Mouse (Mus musculus): ENCODE data around the gene Il21r. TPM values are rescaled to one million over a fixed set of nuclear protein-coding genes. Genes with fewer than 3 reads are reported as not detected.

Il21r gene
- total and polyA plus RNA-seq, 2 experiments from 2014 or later = 0.29 to 0.52 TPM

GRCm38 (mm10) chr7:125618016-125618415, 14.8 kb downstream of the Il21r start:
- H3K4me1 ChIP-seq (ENCODE audit: insufficient read depth, low read length) = no peaks in the 10 kb centered on the region
- no peaks in the 10 kb centered on the region for H3K27me3 ChIP-seq (ENCODE audit: insufficient read depth, low read length)
- DNase-seq (ENCODE audit: low spot score) = no peak
- H3K4me2 ChIP-seq (ENCODE audit: low read depth, low read length) = no peak overlapping the region
- 75% methylated on average over 7 of the region's 7 CpGs for WGBS
- H3K27ac ChIP-seq = no peak overlapping the region
- no peaks in the 10 kb centered on the region for H3K36me3 ChIP-seq (ENCODE audit: insufficient read depth, low read length)
- H3K9me3 ChIP-seq (ENCODE audit: low read length) = no peaks in the 10 kb centered on the region
- no peak for TF ChIP-seq CTCF (IDR thresholded peaks at IDR 0.05; ENCODE audit: low read depth)
- no peak overlapping the region for H3K4me3 ChIP-seq (ENCODE audit: low read length)
- ATAC-seq = no peak
- H3K9ac ChIP-seq (replicated peaks; ENCODE audit: low read length) = no peak overlapping the region

DNA sequence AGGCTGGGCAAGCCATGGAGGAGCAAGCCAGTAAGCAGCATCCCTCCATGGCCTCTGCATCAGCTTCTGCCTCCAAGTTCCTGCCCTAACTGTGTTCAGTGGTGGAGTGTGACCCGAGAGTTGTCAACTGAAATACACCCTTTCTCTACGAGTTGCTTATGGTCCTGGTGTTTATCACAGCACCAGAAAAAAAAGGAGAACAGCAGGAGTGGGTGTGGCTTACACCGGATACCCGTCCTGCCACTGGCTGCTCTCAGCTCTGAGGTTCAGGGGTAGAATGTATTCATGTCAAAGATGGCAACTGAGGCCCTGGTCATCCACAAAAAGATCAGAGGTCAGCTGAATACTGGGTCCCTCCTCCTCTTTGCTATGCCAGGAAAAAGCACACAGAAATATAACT, 16.8 kb downstream of the Il21r start:
- TF ChIP-seq CTCF (IDR thresholded peaks at IDR 0.05; ENCODE audit: low read depth) = no peak
- ATAC-seq (no peak), DNase-seq (ENCODE audit: low spot score) (no peak)
- H3K4me3 ChIP-seq (ENCODE audit: low read length) = no peak overlapping the region
- H3K27ac ChIP-seq = no peak overlapping the region
- no peaks in the 10 kb centered on the region for H3K36me3 ChIP-seq (ENCODE audit: insufficient read depth, low read length)
- no peak overlapping the region for H3K4me2 ChIP-seq (ENCODE audit: low read depth, low read length)
- no peaks in the 10 kb centered on the region for H3K27me3 ChIP-seq (ENCODE audit: insufficient read depth, low read length)
- no peaks in the 10 kb centered on the region for H3K4me1 ChIP-seq (ENCODE audit: insufficient read depth, low read length)
- no peaks in the 10 kb centered on the region for H3K9me3 ChIP-seq (ENCODE audit: low read length)
- 82% methylated on average over 4 of the region's 4 CpGs for WGBS
- H3K9ac ChIP-seq (replicated peaks; ENCODE audit: low read length) = no peak overlapping the region

DNA sequence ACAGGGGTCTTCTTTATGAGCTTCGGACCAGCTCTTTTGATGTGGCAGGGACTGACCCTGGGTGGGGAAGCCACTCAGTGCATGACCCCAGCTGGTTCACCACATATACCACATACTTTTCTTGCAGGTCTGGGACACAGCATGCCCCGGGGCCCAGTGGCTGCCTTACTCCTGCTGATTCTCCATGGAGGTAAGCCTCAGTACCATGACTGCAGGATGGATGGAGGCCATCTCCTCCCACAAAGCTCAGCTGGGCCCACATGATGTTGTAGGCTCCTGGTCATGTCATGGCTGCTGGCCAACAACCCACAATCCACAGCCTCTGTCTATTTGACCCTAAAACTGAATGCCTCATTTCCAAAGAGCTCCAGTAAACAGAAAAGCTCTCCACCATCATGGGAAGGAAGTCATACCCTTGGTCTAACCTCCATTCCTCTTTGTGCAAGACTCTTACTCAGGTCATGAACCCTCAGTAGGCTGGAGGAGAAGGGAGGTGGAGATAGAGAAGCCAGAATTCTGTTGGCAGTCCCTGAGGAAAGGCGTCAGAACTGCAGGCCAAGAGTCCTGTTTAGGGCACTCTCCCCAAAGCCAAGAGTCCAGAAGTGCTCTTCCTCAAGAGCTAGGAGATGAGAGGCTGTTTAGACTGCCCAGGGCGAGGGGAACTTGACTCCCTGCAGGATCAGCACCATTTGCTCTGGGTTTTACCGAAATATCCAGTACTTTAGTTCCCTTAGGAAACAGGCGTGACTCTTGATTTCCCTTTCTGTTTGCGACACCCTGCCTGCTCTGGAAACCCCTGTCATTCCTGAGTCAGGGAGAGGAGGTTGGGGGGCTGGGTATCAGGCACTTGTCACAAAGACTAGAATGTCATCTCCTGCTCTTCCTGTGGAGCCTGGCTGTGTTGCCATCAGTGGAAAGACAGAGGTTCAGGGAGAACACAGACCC, 19.8 kb downstream of the Il21r start:
- no peak overlapping the region for H3K27ac ChIP-seq
- H3K9ac ChIP-seq (replicated peaks; ENCODE audit: low read length) = no peak overlapping the region
- H3K4me3 ChIP-seq (ENCODE audit: low read length) = no peak overlapping the region
- ATAC-seq = no peak
- no peaks in the 10 kb centered on the region for H3K36me3 ChIP-seq (ENCODE audit: insufficient read depth, low read length)
- no peaks in the 10 kb centered on the region for H3K27me3 ChIP-seq (ENCODE audit: insufficient read depth, low read length)
- no peaks in the 10 kb centered on the region for H3K9me3 ChIP-seq (ENCODE audit: low read length)
- no peak for TF ChIP-seq CTCF (IDR thresholded peaks at IDR 0.05; ENCODE audit: low read depth)
- no peak for DNase-seq (ENCODE audit: low spot score)
- H3K4me1 ChIP-seq (ENCODE audit: insufficient read depth, low read length) = no peaks in the 10 kb centered on the region
- H3K4me2 ChIP-seq (ENCODE audit: low read depth, low read length) = no peak overlapping the region
- 80% methylated on average over 7 of the region's 7 CpGs for WGBS

GRCm38 (mm10) chr7:125625219-125625618, 22.0 kb downstream of the Il21r start:
- H3K4me3 ChIP-seq (ENCODE audit: low read length) = no peak overlapping the region
- DNase-seq (ENCODE audit: low spot score) (no peak), ATAC-seq (no peak)
- no peaks in the 10 kb centered on the region for H3K4me1 ChIP-seq (ENCODE audit: insufficient read depth, low read length)
- no peaks in the 10 kb centered on the region for H3K36me3 ChIP-seq (ENCODE audit: insufficient read depth, low read length)
- no peak for TF ChIP-seq CTCF (IDR thresholded peaks at IDR 0.05; ENCODE audit: low read depth)
- H3K9me3 ChIP-seq (ENCODE audit: low read length) = 0 out of 2 replicates have a peak, but pooled peaks cover 4% of the 10 kb centered on the region
- H3K9ac ChIP-seq (replicated peaks; ENCODE audit: low read length) = no peak overlapping the region
- whole genome bisulfite sequencing = 73% methylated on average over 4 of the region's 4 CpGs
- H3K27ac ChIP-seq = no peak overlapping the region
- H3K4me2 ChIP-seq (ENCODE audit: low read depth, low read length) = no peak overlapping the region
- no peaks in the 10 kb centered on the region for H3K27me3 ChIP-seq (ENCODE audit: insufficient read depth, low read length)

DNA sequence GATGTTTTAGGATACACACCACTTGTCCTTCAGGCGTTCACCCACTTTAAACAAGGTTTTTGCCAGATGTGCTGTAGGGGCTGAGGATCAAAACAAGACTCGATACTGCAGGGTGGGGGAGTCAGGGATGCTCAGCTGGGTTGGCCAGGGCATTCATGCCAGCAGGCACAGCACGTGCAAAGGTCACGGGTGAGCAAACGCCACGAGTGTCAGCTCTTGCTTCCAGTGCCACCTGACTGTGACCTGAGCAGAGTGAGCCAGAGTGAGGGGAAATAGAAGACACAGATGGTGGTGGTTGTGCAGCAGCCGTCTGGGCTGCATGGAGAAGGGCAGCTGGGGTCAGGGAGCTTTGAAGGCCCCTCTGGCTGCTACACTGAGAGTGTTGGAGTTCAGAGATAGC, 22.6 kb downstream of the Il21r start:
- Histone ChIP-seq H3K27ac (no peak overlapping the region), H3K9me3 (ENCODE audit: low read length) (0 out of 2 replicates have a peak, but pooled peaks cover 4% of the 10 kb centered on the region), H3K27me3 (ENCODE audit: insufficient read depth, low read length) (no peaks in the 10 kb centered on the region), H3K4me3 (ENCODE audit: low read length) (no peak overlapping the region), H3K4me2 (ENCODE audit: low read depth, low read length) (no peak overlapping the region), H3K36me3 (ENCODE audit: insufficient read depth, low read length) (no peaks in the 10 kb centered on the region), H3K9ac (replicated peaks; ENCODE audit: low read length) (no peak overlapping the region), H3K4me1 (ENCODE audit: insufficient read depth, low read length) (no peaks in the 10 kb centered on the region)
- no peak for DNase-seq (ENCODE audit: low spot score)
- no peak for TF ChIP-seq CTCF (IDR thresholded peaks at IDR 0.05; ENCODE audit: low read depth)
- WGBS = 54% methylated on average over 7 of the region's 7 CpGs
- no peak for ATAC-seq

GRCm38 (mm10) chr7:125630317-125630716, 27.1 kb downstream of the Il21r start:
- H3K4me1 ChIP-seq (ENCODE audit: insufficient read depth, low read length) = no peaks in the 10 kb centered on the region
- H3K27me3 ChIP-seq (ENCODE audit: insufficient read depth, low read length) = no peaks in the 10 kb centered on the region
- DNase-seq (ENCODE audit: low spot score) (no peak), ATAC-seq (no peak)
- WGBS = 57% methylated on average over 4 of the region's 4 CpGs
- H3K27ac ChIP-seq = no peak overlapping the region
- no peak overlapping the region for H3K4me3 ChIP-seq (ENCODE audit: low read length)
- no peak overlapping the region for H3K9ac ChIP-seq (replicated peaks; ENCODE audit: low read length)
- no peaks in the 10 kb centered on the region for H3K36me3 ChIP-seq (ENCODE audit: insufficient read depth, low read length)
- no peak overlapping the region for H3K4me2 ChIP-seq (ENCODE audit: low read depth, low read length)
- no peak for TF ChIP-seq CTCF (IDR thresholded peaks at IDR 0.05; ENCODE audit: low read depth)
- 0 out of 2 replicates have a peak, but pooled peaks cover 4% of the 10 kb centered on the region for H3K9me3 ChIP-seq (ENCODE audit: low read length)

DNA sequence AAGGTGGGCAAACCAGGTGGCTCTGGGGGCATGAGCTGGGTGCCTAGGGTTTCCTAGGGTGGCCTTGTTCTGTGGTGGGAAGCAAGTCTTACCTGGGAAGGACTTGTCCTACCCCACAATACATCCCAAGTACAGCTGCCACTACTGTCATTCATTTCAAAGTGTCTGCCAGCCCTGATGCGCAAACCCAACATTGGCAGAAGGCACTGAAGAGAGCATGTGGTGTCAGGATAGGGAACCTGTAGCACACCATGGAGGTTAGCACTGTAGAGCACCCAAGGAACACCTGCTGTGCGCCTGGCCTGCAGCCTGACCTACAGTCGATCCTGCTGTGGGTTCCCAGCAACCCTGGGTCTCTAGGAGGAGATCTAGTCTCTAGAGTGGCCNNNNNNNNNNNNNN, 27.8 kb downstream of the Il21r start:
- Histone ChIP-seq H3K27me3 (ENCODE audit: insufficient read depth, low read length) (no peaks in the 10 kb centered on the region), H3K4me1 (ENCODE audit: insufficient read depth, low read length) (no peaks in the 10 kb centered on the region), H3K4me2 (ENCODE audit: low read depth, low read length) (no peak overlapping the region), H3K9ac (replicated peaks; ENCODE audit: low read length) (no peak overlapping the region), H3K36me3 (ENCODE audit: insufficient read depth, low read length) (no peaks in the 10 kb centered on the region), H3K4me3 (ENCODE audit: low read length) (no peak overlapping the region), H3K27ac (no peak overlapping the region), H3K9me3 (ENCODE audit: low read length) (0 out of 2 replicates have a peak, but pooled peaks cover 4% of the 10 kb centered on the region)
- ATAC-seq (no peak), DNase-seq (ENCODE audit: low spot score) (no peak)
- 87% methylated on average over 3 of the region's 3 CpGs for WGBS
- no peak for TF ChIP-seq CTCF (IDR thresholded peaks at IDR 0.05; ENCODE audit: low read depth)
